Mouse (Mus musculus): ENCODE data around the gene Zdhhc5.

DNA sequence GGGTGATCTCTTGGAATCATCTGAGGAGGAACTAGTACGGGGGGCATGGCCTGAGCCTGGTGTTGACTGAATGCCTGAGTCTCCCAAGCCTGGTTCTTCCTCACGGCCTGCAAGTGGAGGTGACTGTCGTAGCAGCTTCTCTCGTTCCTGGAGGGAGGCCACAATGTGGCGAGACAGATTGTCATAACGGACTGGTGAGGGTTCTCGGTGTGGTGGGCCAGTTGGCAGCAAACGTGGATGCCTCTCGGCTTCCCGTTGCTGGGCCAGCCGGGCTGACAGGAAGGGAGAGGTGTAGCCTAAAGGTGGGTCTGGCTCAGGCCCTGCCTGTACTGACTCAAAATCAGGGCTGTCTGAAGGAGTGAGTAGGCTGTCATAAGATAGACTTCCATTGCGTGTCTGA is 24.9 kb downstream of the Zdhhc5 start:
- no peak for TF ChIP-seq POLR2A (IDR thresholded peaks at IDR 0.05; ENCODE audit: control insufficient read depth, low read depth, low read length)
- no peak for TF ChIP-seq CTCF (IDR thresholded peaks at IDR 0.05; ENCODE audit: control insufficient read depth, insufficient read depth, insufficient replicate concordance, low read depth, low read length)

All from testis, adult 2 months (tissue).